Mouse (Mus musculus) heart, adult 2 months (tissue): ENCODE measurements at regions not wholly inside any gene's neighbourhood (a gene's known extent, or its start where the extent isn't known, plus 50 kb on each side); places are given as distances from the start of the nearest gene placed in this dataset.

Source experiments
- DNase-seq, 2 experiments: peaks; one replicate each; pipeline ENCODE4 v3.0.0; 2021
- H3K27ac ChIP-seq: fragments of 200-600 bp; 2 replicates; pipeline ENCODE4 v1.8.1; 2022
- H3K27me3 ChIP-seq: fragments of 200-500 bp; 2 replicates; pipeline ENCODE4 v1.6.1; 2012; ENCODE audit warnings: mild to moderate bottlenecking, low read length, inconsistent platforms, mixed read lengths; ENCODE audit not compliant: control insufficient read depth, insufficient read depth
- H3K36me3 ChIP-seq: fragments of 200-500 bp; 2 replicates; pipeline ENCODE4 v1.6.1; 2012; ENCODE audit warnings: low read length, inconsistent platforms; ENCODE audit not compliant: control insufficient read depth, insufficient read depth
- H3K4me1 ChIP-seq: fragments of 200-500 bp; 2 replicates; pipeline ENCODE4 v1.6.1; 2011; ENCODE audit warnings: low read length; ENCODE audit not compliant: control insufficient read depth, insufficient read depth
- H3K4me3 ChIP-seq: fragments of 200-600 bp; 2 replicates; pipeline ENCODE4 v1.8.1; 2022
- H3K79me2 ChIP-seq: fragments of 200-500 bp; replicated peaks from 2 replicates; pipeline ENCODE4 v1.6.1; 2012; ENCODE audit warnings: mild to moderate bottlenecking, inconsistent platforms, low read length, moderate library complexity, mixed read lengths; ENCODE audit not compliant: control insufficient read depth, insufficient read depth
- H3K9ac ChIP-seq: fragments of 200-500 bp; 2 replicates; pipeline ENCODE4 v1.6.1; 2012; ENCODE audit warnings: low read depth, mild to moderate bottlenecking, control low read depth, inconsistent platforms, low read length, mixed read lengths
- CTCF ChIP-seq: fragments of 200-600 bp; IDR thresholded peaks from 2 replicates; pipeline ENCODE4 v1.8.1; 2022; ENCODE audit warnings: antibody characterized with exemption, mild to moderate bottlenecking, moderate library complexity
- EP300 ChIP-seq: fragments of 200-500 bp; IDR thresholded peaks from 2 replicates; pipeline ENCODE4 v1.6.1; 2011; ENCODE audit warnings: low read depth, low read length, control low read depth; ENCODE audit not compliant: insufficient read depth
- POLR2A ChIP-seq: fragments of 200-500 bp; IDR thresholded peaks from 2 replicates; pipeline ENCODE4 v1.6.1; 2011; ENCODE audit warnings: mild to moderate bottlenecking, low read depth, low read length, control low read depth; ENCODE audit not compliant: insufficient read depth
- WGBS: fragments of 180-500 bp; shearing (Covaris S2); methylation state at CpG from one replicate; pipeline ENCODE4 v1.1.7; 2018; 5-methylcytosine and 5-hydroxymethylcytosine counted together
- intact Hi-C: fragments of 180-260 bp; cut with DNase I; formaldehyde crosslinking; loops from one replicate; pipeline ENCODE4 v1.15.1; 2025

- Histone ChIP-seq H3K4me1 (no peaks in the 10 kb centered on the region), H3K4me3 (no peak overlapping the region), H3K27me3 (no peaks in the 10 kb centered on the region), H3K79me2 (no peaks in the 10 kb centered on the region), H3K9ac (no peak overlapping the region), H3K27ac (no peak overlapping the region), H3K36me3 (no peaks in the 10 kb centered on the region)
- WGBS: 87% methylated on average over 15 of the region's 15 CpGs
- intact Hi-C loops: no loop called here
- DNase-seq: no peak
- TF ChIP-seq EP300 (no peak), POLR2A (no peak), CTCF (no peak)
Measured at GRCm38 (mm10) chr6:139132083-139132679, 369.6 kb downstream of the Rergl start.

- Histone ChIP-seq H3K9ac (no peak overlapping the region), H3K79me2 (no peaks in the 10 kb centered on the region), H3K4me1 (no peaks in the 10 kb centered on the region), H3K36me3 (no peaks in the 10 kb centered on the region), H3K27me3 (no peaks in the 10 kb centered on the region), H3K27ac (no peak overlapping the region), H3K4me3 (no peak overlapping the region)
- no peak for DNase-seq
- TF ChIP-seq CTCF: no peak
- no peak for TF ChIP-seq EP300
- no peak for TF ChIP-seq POLR2A
- 47% methylated on average over 6 of the region's 6 CpGs for WGBS
- intact Hi-C loops: no loop called here
Measured at GRCm38 (mm10) chr6:139108263-139108662, 393.5 kb downstream of the Rergl start.

- Histone ChIP-seq H3K4me1 (no peaks in the 10 kb centered on the region), H3K4me3 (no peak overlapping the region), H3K27me3 (no peaks in the 10 kb centered on the region), H3K79me2 (no peaks in the 10 kb centered on the region), H3K27ac (no peak overlapping the region), H3K9ac (no peak overlapping the region), H3K36me3 (no peaks in the 10 kb centered on the region)
- WGBS: 56% methylated on average over 3 of the region's 3 CpGs
- DNase-seq: no peak
- intact Hi-C loops: no loop called here
- TF ChIP-seq CTCF (no peak), POLR2A (no peak), EP300 (no peak)
Measured at GRCm38 (mm10) chr6:139103397-139103796, 398.4 kb downstream of the Rergl start.

GRCm38 (mm10) chr6:139099273-139099672 is 402.5 kb downstream of the Rergl start:
- Histone ChIP-seq H3K4me1 (no peaks in the 10 kb centered on the region), H3K4me3 (no peak overlapping the region), H3K36me3 (no peaks in the 10 kb centered on the region), H3K27ac (no peak overlapping the region), H3K27me3 (no peaks in the 10 kb centered on the region), H3K9ac (no peak overlapping the region), H3K79me2 (no peaks in the 10 kb centered on the region)
- DNase-seq: no peak
- intact Hi-C loops: no loop called here
- 75% methylated on average over 11 of the region's 11 CpGs for WGBS
- TF ChIP-seq EP300: no peak
- TF ChIP-seq POLR2A: no peak

- H3K27me3 ChIP-seq: no peaks in the 10 kb centered on the region
- no peak overlapping the region for H3K9ac ChIP-seq
- DNase-seq: no peak
- H3K4me3 ChIP-seq: no peak overlapping the region
- H3K79me2 ChIP-seq: no peaks in the 10 kb centered on the region
- no peak overlapping the region for H3K27ac ChIP-seq
- H3K36me3 ChIP-seq: no peaks in the 10 kb centered on the region
- no peak for TF ChIP-seq EP300
- TF ChIP-seq CTCF: no peak
- no peak for TF ChIP-seq POLR2A
- H3K4me1 ChIP-seq: no peaks in the 10 kb centered on the region
- intact Hi-C loops: no loop called here
- 68% methylated on average over 4 of the region's 4 CpGs for WGBS
Measured at GRCm38 (mm10) chr6:139075433-139075832, 417.1 kb upstream of the Igbp1b start.

GRCm38 (mm10) chr6:139027696-139028095 is 369.4 kb upstream of the Igbp1b start:
- Histone ChIP-seq H3K9ac (no peak overlapping the region), H3K4me3 (no peak overlapping the region), H3K36me3 (no peaks in the 10 kb centered on the region), H3K4me1 (no peaks in the 10 kb centered on the region), H3K27ac (no peak overlapping the region), H3K79me2 (no peaks in the 10 kb centered on the region), H3K27me3 (no peaks in the 10 kb centered on the region)
- no peak for DNase-seq
- intact Hi-C loops: no loop called here
- 49% methylated on average over 3 of the region's 3 CpGs for WGBS
- TF ChIP-seq POLR2A: no peak
- no peak for TF ChIP-seq EP300
- TF ChIP-seq CTCF: no peak
